Mouse (Mus musculus) MEL (cell line): ENCODE measurements at regions not wholly inside any gene's neighbourhood (a gene's known extent, or its start where the extent isn't known, plus 50 kb on each side); places are given as distances from the start of the nearest gene placed in this dataset.

ENCODE experiments used
- DNase-seq: peaks from one replicate; pipeline ENCODE4 v3.0.0; 2011; ENCODE audit warnings: low read depth, low spot score
- H3K27ac ChIP-seq: 2 replicates; pipeline ENCODE4 v1.5.1; 2012; ENCODE audit warnings: low read depth, mild to moderate bottlenecking, control low read depth, low read length, moderate library complexity; ENCODE audit not compliant: control insufficient read depth
- H3K27me3 ChIP-seq, 2 experiments: fragments of 150-350 bp in 1 of 2; sonication (generic) in 1 of 2; 2 replicates each; pipeline ENCODE4 v1.6.1; 2012; ENCODE audit warnings: low read length in 2 of 2, mild to moderate bottlenecking in 2 of 2, improper control_type of control experiment in 1 of 2, moderate library complexity in 1 of 2; ENCODE audit not compliant: insufficient read depth in 2 of 2, control insufficient read depth in 1 of 2
- H3K36me3 ChIP-seq, 2 experiments: 2 replicates each; pipeline ENCODE4 v1.6.1; 2012 to 2014; ENCODE audit warnings: low read length in 2 of 2, improper control_type of control experiment in 1 of 2, inconsistent platforms in 1 of 2, mild to moderate bottlenecking in 1 of 2; ENCODE audit not compliant: insufficient read depth in 2 of 2, control insufficient read depth in 1 of 2
- H3K4me1 ChIP-seq, 2 experiments: fragments of 150-350 bp in 1 of 2; sonication (generic) in 1 of 2; 2 replicates each; pipeline ENCODE4 v1.6.1; 2012; ENCODE audit warnings: low read length in 2 of 2, improper control_type of control experiment in 1 of 2, mild to moderate bottlenecking in 1 of 2; ENCODE audit not compliant: insufficient read depth in 2 of 2, control insufficient read depth in 1 of 2
- H3K4me3 ChIP-seq, 2 experiments: fragments of 150-350 bp in 1 of 2; sonication (generic) in 1 of 2; 2 replicates each; pipeline ENCODE4 v1.5.1; 2012; ENCODE audit warnings: low read depth in 2 of 2, low read length in 2 of 2, mild to moderate bottlenecking in 2 of 2, moderate library complexity in 2 of 2, control low read depth in 1 of 2, improper control_type of control experiment in 1 of 2; ENCODE audit not compliant: control insufficient read depth in 1 of 2, insufficient read depth in 1 of 2
- H3K79me2 ChIP-seq: 2 replicates; pipeline ENCODE4 v1.6.1; 2012; ENCODE audit warnings: mild to moderate bottlenecking, low read length, moderate library complexity; ENCODE audit not compliant: control insufficient read depth, poor library complexity, insufficient read depth
- H3K9ac ChIP-seq: 2 replicates; pipeline ENCODE4 v1.6.1; 2012; ENCODE audit warnings: low read depth, mild to moderate bottlenecking, control low read depth, low read length, moderate library complexity; ENCODE audit not compliant: control insufficient read depth, poor library complexity, severe bottlenecking
- H3K9me3 ChIP-seq: fragments of 150-350 bp; sonication (generic); replicated peaks from 2 replicates; pipeline ENCODE4 v1.6.1; 2012; ENCODE audit warnings: mild to moderate bottlenecking, low read length, improper control_type of control experiment, moderate library complexity; ENCODE audit not compliant: insufficient read depth
- CHD2 ChIP-seq: IDR thresholded peaks from 2 replicates; pipeline ENCODE4 v1.6.1; 2011; ENCODE audit warnings: low read length, improper control_type of control experiment
- ELF1 ChIP-seq: IDR thresholded peaks from 2 replicates; pipeline ENCODE4 v1.6.1; 2014; ENCODE audit warnings: low read depth, mild to moderate bottlenecking, inconsistent platforms, low read length, improper control_type of control experiment, moderate library complexity
- ETS1 ChIP-seq: IDR thresholded peaks from 2 replicates; pipeline ENCODE4 v1.6.1; 2012; ENCODE audit warnings: low read depth, mild to moderate bottlenecking, inconsistent platforms, low read length, improper control_type of control experiment, moderate library complexity
- GATA1 ChIP-seq: IDR thresholded peaks from 2 replicates; pipeline ENCODE4 v1.6.1; 2011; ENCODE audit warnings: low read depth, low read length, improper control_type of control experiment
- HCFC1 ChIP-seq: IDR thresholded peaks from 2 replicates; pipeline ENCODE4 v1.6.1; 2012; ENCODE audit warnings: low read depth, mild to moderate bottlenecking, inconsistent platforms, low read length, improper control_type of control experiment, moderate library complexity
- JUND ChIP-seq: IDR thresholded peaks from 2 replicates; pipeline ENCODE4 v1.6.1; 2011; ENCODE audit warnings: low read depth, mild to moderate bottlenecking, improper control_type of control experiment, low read length
- KAT2A ChIP-seq: conservative IDR thresholded peaks from 2 replicates; pipeline ENCODE4 v1.6.1; 2012; ENCODE audit warnings: low read depth, low read length, improper control_type of control experiment, inconsistent platforms
- MAFK ChIP-seq: IDR thresholded peaks from 2 replicates; pipeline ENCODE4 v1.6.1; 2011; ENCODE audit warnings: low read depth, mild to moderate bottlenecking, low read length, improper control_type of control experiment, borderline replicate concordance
- MEF2A ChIP-seq: IDR thresholded peaks from 2 replicates; pipeline ENCODE4 v1.6.1; 2014; ENCODE audit warnings: low read depth, mild to moderate bottlenecking, inconsistent platforms, low read length, improper control_type of control experiment; ENCODE audit not compliant: poor library complexity, insufficient replicate concordance, severe bottlenecking; ENCODE audit errors: extremely low read depth
- MYB ChIP-seq: IDR thresholded peaks from 2 replicates; pipeline ENCODE4 v1.6.1; 2011; ENCODE audit warnings: mild to moderate bottlenecking, low read depth, low read length, improper control_type of control experiment
- NELFE ChIP-seq: IDR thresholded peaks from 2 replicates; pipeline ENCODE4 v1.6.1; 2011; ENCODE audit warnings: low read depth, low read length, improper control_type of control experiment
- POLR2A ChIP-seq, 2 experiments: IDR thresholded peaks; 2 replicates each; pipeline ENCODE4 v1.6.1; 2011 to 2012; ENCODE audit warnings: low read length in 2 of 2, mild to moderate bottlenecking in 2 of 2, control low read depth in 1 of 2, improper control_type of control experiment in 1 of 2, low read depth in 1 of 2, moderate library complexity in 1 of 2; ENCODE audit not compliant: control insufficient read depth in 1 of 2, insufficient read depth in 1 of 2, poor library complexity in 1 of 2
- POLR2AphosphoS2 ChIP-seq: IDR thresholded peaks from 2 replicates; pipeline ENCODE4 v1.6.1; 2011; ENCODE audit warnings: low read length, improper control_type of control experiment
- POLR2AphosphoS5 ChIP-seq: IDR thresholded peaks from 2 replicates; pipeline ENCODE4 v1.6.1; 2012; ENCODE audit warnings: low read depth, borderline replicate concordance, mild to moderate bottlenecking, inconsistent platforms, low read length, moderate library complexity, mixed read lengths
- RCOR1 ChIP-seq: IDR thresholded peaks from 2 replicates; pipeline ENCODE4 v1.6.1; 2012; ENCODE audit warnings: low read depth, mild to moderate bottlenecking, inconsistent platforms, low read length, improper control_type of control experiment
- SMC3 ChIP-seq: IDR thresholded peaks from 2 replicates; pipeline ENCODE4 v1.6.1; 2011; ENCODE audit warnings: low read depth, low read length, improper control_type of control experiment
- TBP ChIP-seq: IDR thresholded peaks from 2 replicates; pipeline ENCODE4 v1.8.0; 2011; ENCODE audit warnings: low read depth, low read length, improper control_type of control experiment
- UBTF ChIP-seq: IDR thresholded peaks from 2 replicates; pipeline ENCODE4 v1.6.1; 2012; ENCODE audit warnings: low read depth, mild to moderate bottlenecking, inconsistent platforms, low read length, improper control_type of control experiment, moderate library complexity, borderline replicate concordance; ENCODE audit not compliant: insufficient read depth
- USF2 ChIP-seq, 2 experiments: IDR thresholded peaks; 2 replicates each; pipeline ENCODE4 v1.6.1; 2011 to 2012; ENCODE audit warnings: improper control_type of control experiment in 2 of 2, low read length in 2 of 2, borderline replicate concordance in 1 of 2, inconsistent platforms in 1 of 2, low read depth in 1 of 2, mild to moderate bottlenecking in 1 of 2; ENCODE audit not compliant: insufficient read depth in 1 of 2
- ZKSCAN1 ChIP-seq: IDR thresholded peaks from 2 replicates; pipeline ENCODE4 v1.6.1; 2012; ENCODE audit warnings: low read depth, mild to moderate bottlenecking, inconsistent platforms, low read length, improper control_type of control experiment, moderate library complexity
- ZNF384 ChIP-seq: IDR thresholded peaks from 2 replicates; pipeline ENCODE4 v1.6.1; 2012; ENCODE audit warnings: low read depth, mild to moderate bottlenecking, inconsistent platforms, low read length, improper control_type of control experiment

GRCm38 (mm10) chr6:95921737-95922136, 191.2 kb upstream of the Fam19a1 start:
- Histone ChIP-seq H3K27ac (no peak overlapping the region), H3K9me3 (no peaks in the 10 kb centered on the region), H3K4me3 (no peak overlapping the region), H3K27me3 (no peaks in the 10 kb centered on the region), H3K36me3 (no peaks in the 10 kb centered on the region), H3K4me1 (no peaks in the 10 kb centered on the region)
- DNase-seq: no peak
- TF ChIP-seq TBP: no peak
- TF ChIP-seq POLR2AphosphoS5: no peak
- no peak for TF ChIP-seq JUND
- TF ChIP-seq, all 39 proteins: peak for 0
- Histone ChIP-seq H3K9ac (no peak overlapping the region), H3K79me2 (no peaks in the 10 kb centered on the region)

GRCm38 (mm10) chr6:95934561-95934960, 178.4 kb upstream of the Fam19a1 start:
- no peak overlapping the region for H3K4me3 ChIP-seq
- no peaks in the 10 kb centered on the region for H3K27me3 ChIP-seq
- TF ChIP-seq ELF1: no peak
- TF ChIP-seq ZNF384: no peak
- TF ChIP-seq MYB: no peak
- TF ChIP-seq SMC3: no peak
- TF ChIP-seq GATA1: no peak
- TF ChIP-seq HCFC1: no peak
- TF ChIP-seq USF2 (IDR thresholded peaks at IDR 0.05; ENCODE audit: borderline replicate concordance in 1 of 2, insufficient read depth in 1 of 2, low read depth in 1 of 2, low read length in 2 of 2): no peak
- TF ChIP-seq POLR2AphosphoS2: no peak
- TF ChIP-seq UBTF: no peak
- no peak for TF ChIP-seq MEF2A
- no peak for TF ChIP-seq ETS1
- TF ChIP-seq CHD2: no peak
- no peak for TF ChIP-seq MAFK
- TF ChIP-seq KAT2A: no peak
- no peak for TF ChIP-seq RCOR1
- no peak for TF ChIP-seq POLR2A (IDR thresholded peaks at IDR 0.05; ENCODE audit: control insufficient read depth in 1 of 2, insufficient read depth in 1 of 2, low read depth in 1 of 2, low read length in 2 of 2, poor library complexity in 1 of 2)
- no peak for TF ChIP-seq ZKSCAN1
- TF ChIP-seq NELFE: no peak
- no peak overlapping the region for H3K27ac ChIP-seq
- DNase-seq: no peak
- H3K9me3 ChIP-seq: no peaks in the 10 kb centered on the region
- no peaks in the 10 kb centered on the region for H3K36me3 ChIP-seq
- no peaks in the 10 kb centered on the region for H3K4me1 ChIP-seq
- H3K79me2 ChIP-seq: no peaks in the 10 kb centered on the region
- H3K9ac ChIP-seq: no peak overlapping the region
